Mouse (Mus musculus) heart, embryonic 11.5 days (tissue): Measurements from ENCODE around the gene Fxyd6. TPM values are rescaled to one million over a fixed set of nuclear protein-coding genes. Genes with fewer than 3 reads are reported as not detected.

ENCODE experiments used
- ATAC-seq: fragments of 200-750 bp; cut with Nextera tagmentation; replicated peaks from 2 replicates; pipeline ENCODE4 v1.8.0; 2017; ENCODE audit warnings: moderate library complexity; ENCODE audit not compliant: insufficient number of reproducible peaks, low FRiP score, low TSS enrichment
- H3K27ac ChIP-seq: fragments of 300-500 bp; sonication (generic); 2 replicates; pipeline ENCODE4 v1.5.1; 2014; ENCODE audit warnings: mild to moderate bottlenecking, low read depth, low read length
- H3K27me3 ChIP-seq: fragments of 300-500 bp; sonication (generic); 2 replicates; pipeline ENCODE4 v1.6.1; 2014; ENCODE audit warnings: mild to moderate bottlenecking, low read length, mixed read lengths; ENCODE audit not compliant: control insufficient read depth, insufficient read depth
- H3K36me3 ChIP-seq: fragments of 300-500 bp; sonication (generic); 2 replicates; pipeline ENCODE4 v1.6.1; 2014; ENCODE audit warnings: mild to moderate bottlenecking, low read length, moderate library complexity, mixed read lengths; ENCODE audit not compliant: control insufficient read depth, insufficient read depth
- H3K4me1 ChIP-seq: fragments of 300-500 bp; sonication (generic); 2 replicates; pipeline ENCODE4 v1.6.1; 2014; ENCODE audit warnings: low read length; ENCODE audit not compliant: control insufficient read depth, insufficient read depth
- H3K4me2 ChIP-seq: fragments of 300-500 bp; sonication (generic); 2 replicates; pipeline ENCODE4 v1.6.1; 2014; ENCODE audit warnings: mild to moderate bottlenecking, moderate library complexity
- H3K4me3 ChIP-seq: fragments of 300-500 bp; sonication (generic); 2 replicates; pipeline ENCODE4 v1.5.1; 2014; ENCODE audit warnings: low read depth, low read length
- H3K9ac ChIP-seq: fragments of 300-500 bp; sonication (generic); 2 replicates; pipeline ENCODE4 v1.6.1; 2014; ENCODE audit warnings: mild to moderate bottlenecking, low read depth, low read length, moderate library complexity
- H3K9me3 ChIP-seq: fragments of 300-500 bp; sonication (generic); replicated peaks from 2 replicates; pipeline ENCODE4 v1.6.1; 2016; ENCODE audit warnings: low read length; ENCODE audit not compliant: control insufficient read depth
- WGBS: fragments of 180-500 bp; shearing (Covaris S2); extraction: QIAGEN DNeasy Blood & Tissue Kit; methylation state at CpG from one replicate; pipeline ENCODE4 v1.1.7; 2014; ENCODE audit not compliant: insufficient replicate concordance; 5-methylcytosine and 5-hydroxymethylcytosine counted together
- polyA plus RNA-seq: library from polyadenylated mRNA; unstranded; fragments of >200 nt; fragmentation: Nextera tagmentation; extraction: Ambion mirVana; gene quantifications from 2 replicates; pipeline ENCODE4 v1.2.1, GENCODE M21; 2014

The Fxyd6 gene
- polyA plus RNA-seq, 1 experiment from 2014 or later = 27.7 TPM

DNA sequence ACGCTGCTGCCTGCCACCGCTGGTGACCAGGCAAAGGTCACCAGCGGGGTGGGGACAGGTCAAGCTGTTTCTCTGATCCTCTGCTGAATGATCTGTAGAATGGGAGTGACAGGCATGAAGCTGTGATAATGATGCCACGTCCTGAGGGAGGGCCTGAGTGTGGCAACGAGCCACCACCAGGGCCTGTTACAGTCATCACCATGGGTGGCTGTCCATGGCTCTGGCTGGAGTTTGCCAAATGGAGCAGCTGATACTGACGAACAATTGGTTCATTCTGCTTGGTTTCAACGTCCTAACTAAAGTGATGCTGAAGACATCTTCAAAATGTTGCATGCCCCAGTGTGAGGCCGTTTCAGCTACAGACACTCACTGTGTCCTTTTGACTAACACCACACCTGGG lies 48.3 kb downstream of the Fxyd6 start:
- Histone ChIP-seq H3K9ac (no peak overlapping the region), H3K27ac (no peak overlapping the region), H3K36me3 (no peaks in the 10 kb centered on the region), H3K4me1 (no peaks in the 10 kb centered on the region), H3K9me3 (no peaks in the 10 kb centered on the region), H3K4me2 (no peak overlapping the region), H3K4me3 (no peak overlapping the region), H3K27me3 (peaks cover 2% of the 10 kb centered on the region; the same call in 1 of the 2 replicates)
- no peak for ATAC-seq
- 53% methylated on average over 8 of the region's 8 CpGs for whole genome bisulfite sequencing

- no peaks in the 10 kb centered on the region for H3K4me1 ChIP-seq
- no peak overlapping the region for H3K4me3 ChIP-seq
- no peaks in the 10 kb centered on the region for H3K36me3 ChIP-seq
- WGBS = 56% methylated on average over 8 of the region's 8 CpGs
- H3K9ac ChIP-seq = no peak overlapping the region
- H3K27ac ChIP-seq = no peak overlapping the region
- H3K4me2 ChIP-seq = no peak overlapping the region
- H3K9me3 ChIP-seq = no peaks in the 10 kb centered on the region
- H3K27me3 ChIP-seq = peaks cover 2% of the 10 kb centered on the region; the same call in 1 of the 2 replicates
- no peak for ATAC-seq
Observed at GRCm38 (mm10) chr9:45421209-45421608, 51.2 kb downstream of the Fxyd6 start.

- WGBS = 74% methylated on average over 7 of the region's 7 CpGs
Observed at GRCm38 (mm10) chr9:45422761-45423298, 52.8 kb downstream of the Fxyd6 start.

DNA sequence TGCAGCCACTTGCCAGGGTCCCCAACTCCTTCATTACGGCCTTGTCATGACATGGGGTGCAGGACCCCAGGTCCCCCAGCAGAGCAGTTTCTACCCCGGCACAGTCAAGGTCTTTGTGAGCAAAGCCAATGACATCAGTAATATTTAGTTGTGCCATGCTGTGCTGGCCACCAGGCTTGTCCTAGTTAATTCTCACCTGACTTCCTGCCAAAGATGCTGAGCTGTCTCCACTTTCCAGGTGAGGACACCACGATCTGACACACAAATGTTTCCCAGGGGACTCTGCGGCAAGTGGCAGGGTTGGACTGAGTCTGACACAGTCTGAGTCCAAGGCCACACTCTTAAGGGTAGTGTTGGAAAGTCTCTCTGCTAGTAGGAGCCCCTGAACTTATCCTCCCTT lies 56.5 kb downstream of the Fxyd6 start, which contains the start of gene Dscaml1:
TSS of gene Dscaml1 (plus strand) at position 173 of the 400 bp plus-strand sequence.
- WGBS = 80% methylated on average over 4 of the region's 4 CpGs
- Histone ChIP-seq H3K27me3 (peaks cover 35% of the 10 kb centered on the region), H3K4me3 (no peak within 1 kb of the TSS)

More at GRCm38 (mm10) chr9:45422761-45423298, 52.8 kb downstream of the Fxyd6 start:
- Histone ChIP-seq H3K36me3 (no peaks in the 10 kb centered on the region), H3K27me3 (peaks cover 5% of the 10 kb centered on the region; the same call in 1 of the 2 replicates), H3K9me3 (no peaks in the 10 kb centered on the region), H3K4me2 (no peak overlapping the region), H3K9ac (no peak overlapping the region), H3K4me1 (0 out of 2 replicates have a peak, but pooled peaks cover 3% of the 10 kb centered on the region), H3K27ac (no peak overlapping the region), H3K4me3 (no peak overlapping the region)
- ATAC-seq = no peak

DNA sequence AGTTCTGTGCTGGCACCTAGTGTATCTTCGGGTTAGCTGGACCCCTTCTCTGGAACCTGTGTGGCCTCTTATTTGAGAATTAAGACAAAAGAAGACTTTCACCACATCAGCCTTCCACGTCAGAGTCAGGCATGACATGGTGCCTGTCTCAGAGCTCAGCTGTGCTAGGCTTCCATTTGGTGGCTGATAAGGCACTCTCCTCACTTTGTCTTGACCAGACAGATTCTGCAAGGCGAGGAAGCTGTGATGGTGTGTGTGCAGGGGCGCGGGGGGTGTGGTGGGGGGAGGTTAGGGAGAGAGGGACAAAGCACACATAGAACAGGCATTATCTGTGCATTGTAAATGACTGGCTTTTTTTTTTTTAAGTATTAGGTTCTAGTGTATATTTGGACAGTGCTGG lies 59.4 kb downstream of the Fxyd6 start:
- ATAC-seq = no peak
- Histone ChIP-seq H3K4me3 (no peak overlapping the region), H3K36me3 (no peaks in the 10 kb centered on the region), H3K4me2 (no peak overlapping the region), H3K27ac (no peak overlapping the region), H3K4me1 (peaks cover 10% of the 10 kb centered on the region), H3K9ac (no peak overlapping the region), H3K27me3 (peaks cover 58% of the 10 kb centered on the region), H3K9me3 (no peaks in the 10 kb centered on the region)
- 19% methylated on average over 5 of the region's 5 CpGs for WGBS

More for the DNA sequence above, 56.5 kb downstream of the Fxyd6 start, which contains the start of gene Dscaml1:
- no peaks in the 10 kb centered on the region for H3K9me3 ChIP-seq
- no peak within 1 kb of the TSS for H3K27ac ChIP-seq
- H3K36me3 ChIP-seq = no peaks in the 10 kb centered on the region
- H3K4me2 ChIP-seq = no peak within 1 kb of the TSS
- H3K9ac ChIP-seq = no peak within 1 kb of the TSS
- peaks cover 10% of the 10 kb centered on the region for H3K4me1 ChIP-seq
- no peak for ATAC-seq

- H3K9ac ChIP-seq = no peak overlapping the region
- ATAC-seq = no peak
- no peaks in the 10 kb centered on the region for H3K36me3 ChIP-seq
- H3K9me3 ChIP-seq = no peaks in the 10 kb centered on the region
- H3K4me3 ChIP-seq = peak overlapping the region; percentile 39
- H3K4me1 ChIP-seq = peaks cover 10% of the 10 kb centered on the region
- peaks cover 59% of the 10 kb centered on the region for H3K27me3 ChIP-seq
- H3K4me2 ChIP-seq = peak overlapping the region; percentile 81
- H3K27ac ChIP-seq = no peak overlapping the region
- WGBS = 2% methylated on average over 51 of the region's 54 CpGs
Observed at GRCm38 (mm10) chr9:45429951-45430697, 60.1 kb downstream of the Fxyd6 start.

DNA sequence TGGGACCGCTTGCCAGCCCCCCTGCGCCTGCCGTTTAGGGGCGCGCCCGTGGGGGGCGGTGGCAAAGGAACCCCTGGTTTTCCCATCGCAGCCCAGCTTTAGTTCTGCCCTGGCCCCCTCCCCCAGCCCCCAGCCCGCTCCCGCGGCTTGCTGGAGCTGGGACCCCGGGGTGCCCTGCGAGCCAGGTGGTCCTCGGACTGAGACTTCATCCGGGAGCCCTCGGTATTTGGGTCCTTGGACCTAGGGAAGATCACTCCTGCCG lies 60.6 kb downstream of the Fxyd6 start:
- Histone ChIP-seq H3K27me3 (peaks cover 61% of the 10 kb centered on the region), H3K36me3 (no peaks in the 10 kb centered on the region), H3K4me2 (peak overlapping the region; percentile 81), H3K9me3 (no peaks in the 10 kb centered on the region), H3K4me3 (peak overlapping the region; percentile 39), H3K27ac (no peak overlapping the region), H3K9ac (no peak overlapping the region), H3K4me1 (peaks cover 10% of the 10 kb centered on the region)
- no peak for ATAC-seq
- WGBS = 1% methylated on average over 16 of the region's 17 CpGs

GRCm38 (mm10) chr9:45431150-45431549 lies 61.2 kb downstream of the Fxyd6 start:
- Histone ChIP-seq H3K4me2 (peak overlapping the region; percentile 81), H3K9ac (no peak overlapping the region), H3K4me3 (peak overlapping the region; percentile 39), H3K27ac (no peak overlapping the region), H3K9me3 (no peaks in the 10 kb centered on the region), H3K27me3 (peaks cover 65% of the 10 kb centered on the region), H3K4me1 (peaks cover 10% of the 10 kb centered on the region), H3K36me3 (no peaks in the 10 kb centered on the region)
- ATAC-seq = no peak
- WGBS = 4% methylated on average over 26 of the region's 26 CpGs

DNA sequence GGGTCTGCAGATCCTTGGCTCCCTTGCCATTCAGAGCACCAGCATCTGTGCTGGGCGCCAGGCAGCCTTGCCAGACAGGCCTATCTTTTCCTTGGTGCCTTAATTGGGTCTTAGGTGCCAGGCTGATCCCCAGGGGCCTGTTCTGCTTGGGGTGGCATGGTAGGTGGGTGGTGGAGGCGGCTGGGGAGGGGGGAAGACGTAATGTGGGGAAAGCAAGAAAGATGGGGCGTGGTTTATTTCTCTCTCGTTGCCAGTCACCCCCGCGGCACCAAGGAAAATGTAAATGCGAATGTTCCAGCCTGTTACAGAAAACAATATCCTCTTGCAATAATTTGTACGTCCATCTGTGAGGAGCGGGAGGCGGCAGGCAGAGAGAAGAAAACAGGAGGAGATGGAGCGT lies 62.7 kb downstream of the Fxyd6 start:
- Histone ChIP-seq H3K9me3 (no peaks in the 10 kb centered on the region), H3K4me3 (no peak overlapping the region), H3K27me3 (peaks cover 68% of the 10 kb centered on the region), H3K4me1 (peaks cover 7% of the 10 kb centered on the region), H3K4me2 (no peak overlapping the region), H3K27ac (no peak overlapping the region), H3K36me3 (no peaks in the 10 kb centered on the region), H3K9ac (no peak overlapping the region)
- no peak for ATAC-seq
- WGBS = 66% methylated on average over 12 of the region's 12 CpGs
